Mouse (Mus musculus) cerebellum, postnatal 14 days (tissue): ENCODE results near the gene Krt83.
"Not testable (repeated sequence)": the region's sequence is repeated elsewhere in the genome, so short reads cannot be mapped to it uniquely, and the experiment has no call there.

Experiments
- DNase-seq, 2 experiments: peaks; one replicate each; pipeline ENCODE4 v3.0.0; 2021; ENCODE audit warnings: mixed read lengths in 2 of 2

Gene Krt83

GRCm38 (mm10) chr15:101491431-101491830, at the start of gene Krt83:
Gene Krt83, minus strand, starts transcription at chr15:101491512.
- DNase-seq: no peak

- no peak for DNase-seq
Measured at GRCm38 (mm10) chr15:101538580-101538900, 47.2 kb upstream of the Krt83 start.

- DNase-seq: no peak
Measured at GRCm38 (mm10) chr15:101537864-101538579, 46.7 kb upstream of the Krt83 start.

- DNase-seq: no peak
Measured at GRCm38 (mm10) chr15:101536054-101536850, 44.9 kb upstream of the Krt83 start.

- no peak for DNase-seq
Measured at GRCm38 (mm10) chr15:101532720-101533119, 41.4 kb upstream of the Krt83 start, which contains the start of gene Krt84. Gene Krt84, minus strand, starts transcription at chr15:101532820.

GRCm38 (mm10) chr15:101522556-101523232, 31.4 kb upstream of the Krt83 start:
- no peak for DNase-seq

GRCm38 (mm10) chr15:101519792-101520191, 28.5 kb upstream of the Krt83 start:
- peak; percentile 87 to 92 for DNase-seq

GRCm38 (mm10) chr15:101517161-101517560, 25.8 kb upstream of the Krt83 start, which contains the start of gene Gm49425:
Gene Gm49425, minus strand, starts transcription at chr15:101517261.
- not testable (repeated sequence) for DNase-seq

GRCm38 (mm10) chr15:101508247-101508646, 16.9 kb upstream of the Krt83 start:
- no peak for DNase-seq

- DNase-seq: peak; percentile 10 to 19
Measured at GRCm38 (mm10) chr15:101506896-101507758, 15.8 kb upstream of the Krt83 start.

- DNase-seq: peak; percentile 14 to 35
Measured at GRCm38 (mm10) chr15:101497181-101497580, 5.9 kb upstream of the Krt83 start.

- DNase-seq: no peak
Measured at GRCm38 (mm10) chr15:101495266-101495665, 4.0 kb upstream of the Krt83 start.

- no peak for DNase-seq
Measured at GRCm38 (mm10) chr15:101494203-101494602, 2.9 kb upstream of the Krt83 start.

- DNase-seq: no peak
Measured at GRCm38 (mm10) chr15:101493713-101494112, 2.4 kb upstream of the Krt83 start.

GRCm38 (mm10) chr15:101492718-101493117, 1.4 kb upstream of the Krt83 start:
- no peak for DNase-seq

GRCm38 (mm10) chr15:101485911-101486635, 5.2 kb downstream of the Krt83 start:
- DNase-seq: no peak

GRCm38 (mm10) chr15:101484939-101485338, 6.4 kb downstream of the Krt83 start:
- DNase-seq: no peak

GRCm38 (mm10) chr15:101483646-101484045, 7.7 kb downstream of the Krt83 start:
- DNase-seq: no peak

GRCm38 (mm10) chr15:101482056-101482455, 9.3 kb downstream of the Krt83 start:
- DNase-seq: no peak

GRCm38 (mm10) chr15:101479666-101480060, 11.6 kb downstream of the Krt83 start:
- DNase-seq: peak in 1 of 2 experiments; percentile 13

GRCm38 (mm10) chr15:101479007-101479665, 12.2 kb downstream of the Krt83 start:
- DNase-seq: peak; percentile 65 to 76
